Mouse (Mus musculus): ENCODE data around the gene Pla2g5.

Gene Pla2g5

GRCm38 (mm10) chr4:138752603-138753002, 110.7 kb downstream of the Pla2g5 start:
- no peak for DNase-seq (ENCODE audit: low read depth, low spot score)

All from forelimb bud, embryonic 11.5 days (tissue).